Mouse (Mus musculus) CH12.LX (cell line): ENCODE data around the gene C130032M10Rik. TPM values are rescaled to one million over a fixed set of nuclear protein-coding genes. Genes with fewer than 3 reads are reported as not detected.

Experiments used
- DNase-seq: peaks from one replicate; pipeline ENCODE4 v3.0.0-alpha.2; 2013; ENCODE audit errors: extremely low read depth
- H3K27ac ChIP-seq: 2 replicates; pipeline ENCODE4 v1.5.1; 2012; ENCODE audit warnings: low read depth, mild to moderate bottlenecking, control low read depth, moderate library complexity; ENCODE audit not compliant: insufficient read depth
- H3K27me3 ChIP-seq: replicated peaks from 2 replicates; pipeline ENCODE3; 2012; ENCODE audit warnings: inconsistent platforms
- H3K36me3 ChIP-seq, 2 experiments: replicated peaks in 1 of 2; 2 replicates each; pipeline versions ENCODE3 to v1.6.1; 2012; ENCODE audit warnings: inconsistent platforms in 1 of 2, low read length in 1 of 2, mild to moderate bottlenecking in 1 of 2, mixed read lengths in 1 of 2, moderate library complexity in 1 of 2; ENCODE audit not compliant: control insufficient read depth in 1 of 2, insufficient read depth in 1 of 2
- H3K4me1 ChIP-seq, 2 experiments: 2 replicates each; pipeline ENCODE4 v1.6.1; 2012; ENCODE audit warnings: inconsistent platforms in 1 of 2, moderate library complexity in 1 of 2; ENCODE audit not compliant: insufficient read depth in 2 of 2, control insufficient read depth in 1 of 2
- H3K4me2 ChIP-seq: 2 replicates; pipeline ENCODE4 v1.6.1; 2012; ENCODE audit warnings: low read depth, mild to moderate bottlenecking, control low read depth; ENCODE audit not compliant: poor library complexity, insufficient read depth, severe bottlenecking
- H3K4me3 ChIP-seq, 3 experiments: fragments of 150-350 bp in 1 of 3; sonication (generic) in 1 of 3; replicated peaks in 1 of 3; 2 replicates each; pipeline versions ENCODE3 to v1.5.1; 2011 to 2012; ENCODE audit warnings: low read depth in 2 of 3, low read length in 2 of 3, mild to moderate bottlenecking in 2 of 3, moderate library complexity in 2 of 3, control low read depth in 1 of 3, improper control_type of control experiment in 1 of 3, inconsistent platforms in 1 of 3, mixed read lengths in 1 of 3; ENCODE audit not compliant: poor library complexity in 1 of 3
- H3K79me2 ChIP-seq: replicated peaks from 2 replicates; pipeline ENCODE4 v1.6.1; 2012; ENCODE audit warnings: mild to moderate bottlenecking, moderate library complexity; ENCODE audit not compliant: control insufficient read depth, poor library complexity, insufficient read depth, severe bottlenecking; ENCODE audit errors: extremely low read depth
- H3K9ac ChIP-seq: 2 replicates; pipeline ENCODE4 v1.6.1; 2012; ENCODE audit warnings: low read depth, mild to moderate bottlenecking, control low read depth, moderate library complexity; ENCODE audit not compliant: insufficient read depth
- H3K9me3 ChIP-seq: replicated peaks from 2 replicates; pipeline ENCODE3; 2012; ENCODE audit warnings: low read length, inconsistent platforms, mixed read lengths
- CHD1 ChIP-seq: IDR thresholded peaks from 2 replicates; pipeline ENCODE4 v1.6.1; 2012; ENCODE audit warnings: low read depth, low read length, improper control_type of control experiment, inconsistent platforms
- CHD2 ChIP-seq: IDR thresholded peaks from 2 replicates; pipeline ENCODE4 v1.6.1; 2011; ENCODE audit warnings: low read length, improper control_type of control experiment
- CTCF ChIP-seq, 2 experiments: IDR thresholded peaks in 1 of 2; conservative IDR thresholded peaks in 1 of 2; 2 replicates each; pipeline ENCODE4 v1.5.1; 2011 to 2012; ENCODE audit warnings: low read depth in 2 of 2, low read length in 2 of 2, improper control_type of control experiment in 1 of 2, inconsistent platforms in 1 of 2, mild to moderate bottlenecking in 1 of 2, moderate library complexity in 1 of 2
- E2F4 ChIP-seq: IDR thresholded peaks from 2 replicates; pipeline ENCODE4 v1.6.1; 2011; ENCODE audit warnings: low read depth, low read length, improper control_type of control experiment; ENCODE audit not compliant: insufficient replicate concordance
- EP300 ChIP-seq: IDR thresholded peaks from 2 replicates; pipeline ENCODE4 v1.6.1; 2011; ENCODE audit warnings: low read length, improper control_type of control experiment
- ETS1 ChIP-seq: conservative IDR thresholded peaks from 2 replicates; pipeline ENCODE4 v1.6.1; 2012; ENCODE audit warnings: low read depth, mild to moderate bottlenecking, inconsistent platforms, low read length, improper control_type of control experiment, moderate library complexity
- HCFC1 ChIP-seq: IDR thresholded peaks from 2 replicates; pipeline ENCODE4 v1.6.1; 2012; ENCODE audit warnings: low read depth, mild to moderate bottlenecking, inconsistent platforms, low read length, improper control_type of control experiment
- IRF4 ChIP-seq: IDR thresholded peaks from 2 replicates; pipeline ENCODE4 v1.6.1; 2014; ENCODE audit warnings: low read depth, mild to moderate bottlenecking, inconsistent platforms, low read length, improper control_type of control experiment
- JUND ChIP-seq: conservative IDR thresholded peaks from 2 replicates; pipeline ENCODE4 v1.6.1; 2011; ENCODE audit warnings: low read depth, low read length, improper control_type of control experiment
- KAT2A ChIP-seq: IDR thresholded peaks from 2 replicates; pipeline ENCODE4 v1.6.1; 2012; ENCODE audit warnings: low read length, improper control_type of control experiment, inconsistent platforms; ENCODE audit not compliant: insufficient replicate concordance
- MAFK ChIP-seq: IDR thresholded peaks from 2 replicates; pipeline ENCODE4 v1.6.1; 2011; ENCODE audit warnings: low read length, improper control_type of control experiment; ENCODE audit not compliant: insufficient replicate concordance
- MAZ ChIP-seq: IDR thresholded peaks from 2 replicates; pipeline ENCODE4 v1.6.1; 2012; ENCODE audit warnings: low read depth, mild to moderate bottlenecking, inconsistent platforms, low read length, improper control_type of control experiment, moderate library complexity
- MEF2A ChIP-seq: IDR thresholded peaks from 2 replicates; pipeline ENCODE4 v1.6.1; 2014; ENCODE audit warnings: low read depth, mild to moderate bottlenecking, inconsistent platforms, low read length, improper control_type of control experiment, borderline replicate concordance
- MXI1 ChIP-seq: IDR thresholded peaks from 2 replicates; pipeline ENCODE4 v1.6.1; 2011; ENCODE audit warnings: mild to moderate bottlenecking, low read depth, low read length, improper control_type of control experiment
- MYC ChIP-seq: IDR thresholded peaks from 2 replicates; pipeline ENCODE4 v1.6.1; 2011; ENCODE audit warnings: low read depth, mild to moderate bottlenecking, improper control_type of control experiment, low read length
- NELFE ChIP-seq: IDR thresholded peaks from 2 replicates; pipeline ENCODE4 v1.6.1; 2011; ENCODE audit warnings: low read depth, low read length, improper control_type of control experiment
- PAX5 ChIP-seq: IDR thresholded peaks from 2 replicates; pipeline ENCODE4 v1.6.1; 2012; ENCODE audit warnings: low read length, inconsistent platforms, mixed read lengths
- POLR2AphosphoS2 ChIP-seq: IDR thresholded peaks from 2 replicates; pipeline ENCODE4 v1.6.1; 2011; ENCODE audit warnings: low read depth, low read length, improper control_type of control experiment
- RAD21 ChIP-seq: IDR thresholded peaks from 2 replicates; pipeline ENCODE4 v1.6.1; 2011; ENCODE audit warnings: low read depth, mild to moderate bottlenecking, low read length, improper control_type of control experiment, moderate library complexity
- RCOR1 ChIP-seq: conservative IDR thresholded peaks from 2 replicates; pipeline ENCODE4 v1.6.1; 2012; ENCODE audit warnings: low read depth, mild to moderate bottlenecking, inconsistent platforms, low read length, improper control_type of control experiment
- SIN3A ChIP-seq: IDR thresholded peaks from 2 replicates; pipeline ENCODE4 v1.6.1; 2012; ENCODE audit warnings: low read length, improper control_type of control experiment, inconsistent platforms
- SMC3 ChIP-seq: IDR thresholded peaks from 2 replicates; pipeline ENCODE4 v1.6.1; 2011; ENCODE audit warnings: low read depth, low read length, improper control_type of control experiment
- TBP ChIP-seq: conservative IDR thresholded peaks from 2 replicates; pipeline ENCODE4 v1.6.1; 2011; ENCODE audit warnings: low read depth, low read length, improper control_type of control experiment
- TCF12 ChIP-seq: IDR thresholded peaks from 2 replicates; pipeline ENCODE4 v1.6.1; 2014; ENCODE audit warnings: low read depth, mild to moderate bottlenecking, inconsistent platforms, low read length, improper control_type of control experiment
- UBTF ChIP-seq: IDR thresholded peaks from 2 replicates; pipeline ENCODE4 v1.6.1; 2012; ENCODE audit warnings: low read depth, mild to moderate bottlenecking, inconsistent platforms, low read length, improper control_type of control experiment, moderate library complexity
- USF2 ChIP-seq: conservative IDR thresholded peaks from 2 replicates; pipeline ENCODE4 v1.6.1; 2011; ENCODE audit warnings: low read depth, low read length, improper control_type of control experiment
- ZC3H11A ChIP-seq: IDR thresholded peaks from 2 replicates; pipeline ENCODE4 v1.6.1; 2012; ENCODE audit warnings: low read depth, mild to moderate bottlenecking, inconsistent platforms, low read length, improper control_type of control experiment
- ZMIZ1 ChIP-seq: IDR thresholded peaks from 2 replicates; pipeline ENCODE4 v1.6.1; 2012; ENCODE audit warnings: low read depth, mild to moderate bottlenecking, inconsistent platforms, low read length, improper control_type of control experiment
- ZNF384 ChIP-seq: IDR thresholded peaks from 2 replicates; pipeline ENCODE4 v1.6.1; 2012; ENCODE audit warnings: low read depth, low read length, improper control_type of control experiment, inconsistent platforms
- dilution Hi-C: fragments of 300-500 bp; cut with MboI; formaldehyde crosslinking; loops from 2 replicates; pipeline ENCODE4 v1.14.3; 2020; ENCODE audit warnings: low sequenced_read_pairs; ENCODE audit not compliant: extremely low pct_unique_long_range_greater_than_20kb, extremely low pct_ligation_motif_present
- in situ Hi-C: fragments of 300-500 bp; cut with MboI; formaldehyde crosslinking; loops from 3 replicates; pipeline ENCODE4 v1.14.3; 2019; ENCODE audit warnings: low sequenced_read_pairs, low pct_ligation_motif_present, low pct_unique_long_range_greater_than_20kb, mixed read lengths
- polyA plus RNA-seq: library from polyadenylated mRNA; unstranded; fragments of >175 nt; gene quantifications from 2 replicates; pipeline ENCODE4 v1.2.1, GENCODE M21; 2012; ENCODE audit warnings: low read depth; ENCODE audit not compliant: insufficient read length
- total RNA-seq, 2 experiments: library from RNA; depleted of rRNA; stranded (reverse); fragments of 300-350 nt in 1 of 2; fragments of >200 nt in 1 of 2; gene quantifications; 2 replicates each; pipeline ENCODE4 v1.2.3; 2012 to 2014

C130032M10Rik gene
- total and polyA plus RNA-seq, 3 experiments: not detected

- dilution Hi-C loops: no loop called here
- Histone ChIP-seq H3K36me3 (no peaks in the 10 kb centered on the region), H3K4me3 (no peak overlapping the region), H3K9ac (no peak overlapping the region), H3K27ac (no peak overlapping the region), H3K4me2 (no peak overlapping the region), H3K27me3 (no peaks in the 10 kb centered on the region), H3K9me3 (no peaks in the 10 kb centered on the region), H3K4me1 (peaks cover 0 to 31% of the 10 kb centered on the region in 2 experiments; a peak in 2 of 4 replicates), H3K79me2 (no peaks in the 10 kb centered on the region)
- TF ChIP-seq UBTF (no peak), CTCF (conservative IDR thresholded peaks at IDR 0.05 in 1 of 2, IDR thresholded peaks at IDR 0.05 in 1 of 2; ENCODE audit: low read depth in 2 of 2, low read length in 2 of 2) (no peak), E2F4 (no peak), SMC3 (no peak), MXI1 (no peak), JUND (no peak), SIN3A (no peak), ZC3H11A (no peak), CHD1 (no peak), USF2 (no peak), MEF2A (no peak), PAX5 (no peak), RCOR1 (no peak), TBP (no peak), ETS1 (no peak), EP300 (no peak), CHD2 (no peak)
- no peak for DNase-seq
- in situ Hi-C loops: no loop called here
These were observed 32.2 kb downstream of the C130032M10Rik start for GRCm38 (mm10) chr9:114547643-114548077.

DNA sequence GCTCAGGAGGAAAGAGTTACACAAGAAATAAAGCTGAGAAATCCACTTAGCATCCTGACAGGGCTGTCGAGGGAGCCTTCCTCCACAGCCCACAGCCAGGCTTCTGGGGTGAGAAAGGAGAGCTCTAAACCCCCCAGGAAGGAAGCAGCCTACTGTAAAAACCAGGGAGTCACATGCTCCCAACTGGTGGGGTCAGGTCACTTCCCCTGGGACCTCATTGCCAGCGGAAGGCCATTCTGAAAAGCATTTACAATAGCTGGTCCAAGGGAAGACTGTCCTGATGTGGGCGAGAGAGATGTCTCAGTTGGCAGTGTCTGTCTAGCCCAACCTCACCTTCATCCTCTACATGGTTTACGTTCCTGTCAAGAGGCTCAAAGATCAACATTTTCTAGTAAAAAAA is 33.0 kb downstream of the C130032M10Rik start:
- Histone ChIP-seq H3K9ac (no peak overlapping the region), H3K27ac (no peak overlapping the region)
- no peak for DNase-seq

More for the DNA sequence above, 33.0 kb downstream of the C130032M10Rik start:
- no peaks in the 10 kb centered on the region for H3K79me2 ChIP-seq
- TF ChIP-seq NELFE: no peak
- TF ChIP-seq MAZ: no peak
- TF ChIP-seq ETS1: no peak
- no peak for TF ChIP-seq KAT2A
- TF ChIP-seq SIN3A: no peak
- TF ChIP-seq JUND: no peak
- TF ChIP-seq ZNF384: no peak
- TF ChIP-seq IRF4: no peak
- no peak for TF ChIP-seq MYC
- TF ChIP-seq ZMIZ1: no peak
- no peak for TF ChIP-seq MAFK
- no peak for TF ChIP-seq POLR2AphosphoS2
- no peak for TF ChIP-seq USF2
- no peak for TF ChIP-seq HCFC1
- no peak for TF ChIP-seq ZC3H11A
- no peak for TF ChIP-seq EP300
- TF ChIP-seq RAD21: no peak
- TF ChIP-seq TCF12: no peak
- H3K4me3 ChIP-seq: no peak overlapping the region
- H3K4me2 ChIP-seq: no peak overlapping the region
- no peaks in the 10 kb centered on the region for H3K9me3 ChIP-seq
- no peaks in the 10 kb centered on the region for H3K36me3 ChIP-seq
- in situ Hi-C loops (no loop called here), dilution Hi-C loops (no loop called here)
- peaks cover 0 to 38% of the 10 kb centered on the region in 2 experiments; a peak in 2 of 4 replicates for H3K4me1 ChIP-seq
- no peaks in the 10 kb centered on the region for H3K27me3 ChIP-seq
